Comparison of ENCODE assay signal across 18 mouse cellular contexts in genomic region chr12:106357867-106358266, GRCm38 (mm10).
"Had no signal": no experiment of that assay in that cellular context is flagged by ENCODE, and none has a peak within 500 bp of the region (broad histone marks: within the 10 kb centered on the region; RNA-seq: fewer than 3 reads in every experiment).

No protein-coding gene starts in this region.

- ATAC-seq: midbrain, embryonic 13.5 days; midbrain, embryonic 16.5 days had no signal

- H3K4me1 ChIP-seq: liver, embryonic 13.5 days; midbrain, embryonic 10.5 days; midbrain, embryonic 13.5 days; neural tube, embryonic 13.5 days; stomach, embryonic 15.5 days had no signal

- H3K27ac ChIP-seq: left cerebral cortex, adult 2 months; liver, embryonic 13.5 days; midbrain, embryonic 10.5 days; midbrain, embryonic 13.5 days; neural tube, embryonic 13.5 days; stomach, embryonic 15.5 days had no signal

- H3K4me3 ChIP-seq: left cerebral cortex, adult 2 months; liver, embryonic 13.5 days; midbrain, embryonic 10.5 days; midbrain, embryonic 13.5 days; myocyte; neural tube, embryonic 13.5 days; stomach, embryonic 15.5 days had no signal

- H3K36me3 ChIP-seq: liver, embryonic 13.5 days; midbrain, embryonic 10.5 days; midbrain, embryonic 13.5 days; neural tube, embryonic 13.5 days; stomach, embryonic 15.5 days had no signal

- H3K9me3 ChIP-seq: liver, embryonic 13.5 days; midbrain, embryonic 10.5 days; midbrain, embryonic 13.5 days; neural tube, embryonic 13.5 days; stomach, embryonic 15.5 days had no signal

- H3K9ac ChIP-seq: liver, embryonic 13.5 days; midbrain, embryonic 13.5 days; neural tube, embryonic 13.5 days; stomach, embryonic 15.5 days had no signal

- H3K4me2 ChIP-seq: liver, embryonic 13.5 days; midbrain, embryonic 13.5 days; neural tube, embryonic 13.5 days; stomach, embryonic 15.5 days had no signal

- DNase-seq: kidney, postnatal 10 days; kidney, postnatal 36 days; layer of hippocampus, postnatal 36 days; liver, embryonic 13.5 days; lung, adult 2 months; lung, postnatal 14 days; lung, postnatal 4 days; retina, postnatal 1 day; right cerebral cortex, postnatal 25 days; spleen, adult 18-20 months; thymus, postnatal 36 days had no signal

- H3K27me3 ChIP-seq: liver, embryonic 13.5 days; midbrain, embryonic 13.5 days; neural tube, embryonic 13.5 days; stomach, embryonic 15.5 days had no signal
